Mouse (Mus musculus) MEL (cell line): Measurements from ENCODE around the gene Pafah1b2. TPM values are rescaled to one million over a fixed set of nuclear protein-coding genes. Genes with fewer than 3 reads are reported as not detected.

ENCODE experiments used
- DNase-seq: peaks from one replicate; pipeline ENCODE4 v3.0.0; 2011; ENCODE audit warnings: low read depth, low spot score
- H3K27ac ChIP-seq: 2 replicates; pipeline ENCODE4 v1.5.1; 2012; ENCODE audit warnings: low read depth, mild to moderate bottlenecking, control low read depth, low read length, moderate library complexity; ENCODE audit not compliant: control insufficient read depth
- H3K27me3 ChIP-seq, 2 experiments: fragments of 150-350 bp in 1 of 2; sonication (generic) in 1 of 2; 2 replicates each; pipeline ENCODE4 v1.6.1; 2012; ENCODE audit warnings: low read length in 2 of 2, mild to moderate bottlenecking in 2 of 2, improper control_type of control experiment in 1 of 2, moderate library complexity in 1 of 2; ENCODE audit not compliant: insufficient read depth in 2 of 2, control insufficient read depth in 1 of 2
- H3K36me3 ChIP-seq, 2 experiments: 2 replicates each; pipeline ENCODE4 v1.6.1; 2012 to 2014; ENCODE audit warnings: low read length in 2 of 2, improper control_type of control experiment in 1 of 2, inconsistent platforms in 1 of 2, mild to moderate bottlenecking in 1 of 2; ENCODE audit not compliant: insufficient read depth in 2 of 2, control insufficient read depth in 1 of 2
- H3K4me1 ChIP-seq, 2 experiments: fragments of 150-350 bp in 1 of 2; sonication (generic) in 1 of 2; 2 replicates each; pipeline ENCODE4 v1.6.1; 2012; ENCODE audit warnings: low read length in 2 of 2, improper control_type of control experiment in 1 of 2, mild to moderate bottlenecking in 1 of 2; ENCODE audit not compliant: insufficient read depth in 2 of 2, control insufficient read depth in 1 of 2
- H3K4me3 ChIP-seq, 2 experiments: fragments of 150-350 bp in 1 of 2; sonication (generic) in 1 of 2; 2 replicates each; pipeline ENCODE4 v1.5.1; 2012; ENCODE audit warnings: low read depth in 2 of 2, low read length in 2 of 2, mild to moderate bottlenecking in 2 of 2, moderate library complexity in 2 of 2, control low read depth in 1 of 2, improper control_type of control experiment in 1 of 2; ENCODE audit not compliant: control insufficient read depth in 1 of 2, insufficient read depth in 1 of 2
- H3K79me2 ChIP-seq: 2 replicates; pipeline ENCODE4 v1.6.1; 2012; ENCODE audit warnings: mild to moderate bottlenecking, low read length, moderate library complexity; ENCODE audit not compliant: control insufficient read depth, poor library complexity, insufficient read depth
- H3K9ac ChIP-seq: 2 replicates; pipeline ENCODE4 v1.6.1; 2012; ENCODE audit warnings: low read depth, mild to moderate bottlenecking, control low read depth, low read length, moderate library complexity; ENCODE audit not compliant: control insufficient read depth, poor library complexity, severe bottlenecking
- H3K9me3 ChIP-seq: fragments of 150-350 bp; sonication (generic); replicated peaks from 2 replicates; pipeline ENCODE4 v1.6.1; 2012; ENCODE audit warnings: mild to moderate bottlenecking, low read length, improper control_type of control experiment, moderate library complexity; ENCODE audit not compliant: insufficient read depth
- BHLHE40 ChIP-seq: IDR thresholded peaks from 2 replicates; pipeline ENCODE4 v1.6.1; 2012; ENCODE audit warnings: low read depth, mild to moderate bottlenecking, inconsistent platforms, low read length, improper control_type of control experiment, borderline replicate concordance
- CHD2 ChIP-seq: IDR thresholded peaks from 2 replicates; pipeline ENCODE4 v1.6.1; 2011; ENCODE audit warnings: low read length, improper control_type of control experiment
- E2F4 ChIP-seq: IDR thresholded peaks from 2 replicates; pipeline ENCODE4 v1.6.1; 2011; ENCODE audit warnings: low read depth, low read length, improper control_type of control experiment, borderline replicate concordance
- ELF1 ChIP-seq: IDR thresholded peaks from 2 replicates; pipeline ENCODE4 v1.6.1; 2014; ENCODE audit warnings: low read depth, mild to moderate bottlenecking, inconsistent platforms, low read length, improper control_type of control experiment, moderate library complexity
- EP300 ChIP-seq, 2 experiments: IDR thresholded peaks; 2 replicates each; pipeline ENCODE4 v1.6.1; 2011; ENCODE audit warnings: improper control_type of control experiment in 2 of 2, low read length in 2 of 2, low read depth in 1 of 2, mild to moderate bottlenecking in 1 of 2
- KAT2A ChIP-seq: conservative IDR thresholded peaks from 2 replicates; pipeline ENCODE4 v1.6.1; 2012; ENCODE audit warnings: low read depth, low read length, improper control_type of control experiment, inconsistent platforms
- MAX ChIP-seq: IDR thresholded peaks from 2 replicates; pipeline ENCODE4 v1.6.1; 2011; ENCODE audit warnings: low read length, improper control_type of control experiment
- MAZ ChIP-seq: IDR thresholded peaks from 2 replicates; pipeline ENCODE4 v1.6.1; 2012; ENCODE audit warnings: low read depth, mild to moderate bottlenecking, inconsistent platforms, low read length, improper control_type of control experiment
- MXI1 ChIP-seq: IDR thresholded peaks from 2 replicates; pipeline ENCODE4 v1.6.1; 2011; ENCODE audit warnings: mild to moderate bottlenecking, low read depth, low read length, improper control_type of control experiment
- MYC ChIP-seq: IDR thresholded peaks from 2 replicates; pipeline ENCODE4 v1.6.1; 2011; ENCODE audit warnings: low read depth, mild to moderate bottlenecking, low read length, improper control_type of control experiment, moderate library complexity
- NELFE ChIP-seq: IDR thresholded peaks from 2 replicates; pipeline ENCODE4 v1.6.1; 2011; ENCODE audit warnings: low read depth, low read length, improper control_type of control experiment
- NRF1 ChIP-seq: IDR thresholded peaks from 2 replicates; pipeline ENCODE4 v1.6.1; 2014; ENCODE audit warnings: low read depth, mild to moderate bottlenecking, inconsistent platforms, low read length, improper control_type of control experiment, moderate library complexity; ENCODE audit not compliant: poor library complexity, insufficient read depth, severe bottlenecking
- SIN3A ChIP-seq: IDR thresholded peaks from 2 replicates; pipeline ENCODE4 v1.6.1; 2012; ENCODE audit warnings: low read length, improper control_type of control experiment, inconsistent platforms
- TCF12 ChIP-seq: IDR thresholded peaks from 2 replicates; pipeline ENCODE4 v1.6.1; 2014; ENCODE audit warnings: low read depth, mild to moderate bottlenecking, inconsistent platforms, low read length, improper control_type of control experiment, moderate library complexity
- ZKSCAN1 ChIP-seq: IDR thresholded peaks from 2 replicates; pipeline ENCODE4 v1.6.1; 2012; ENCODE audit warnings: low read depth, mild to moderate bottlenecking, inconsistent platforms, low read length, improper control_type of control experiment, moderate library complexity
- ZMIZ1 ChIP-seq: IDR thresholded peaks from 2 replicates; pipeline ENCODE4 v1.6.1; 2012; ENCODE audit warnings: low read depth, mild to moderate bottlenecking, inconsistent platforms, low read length, improper control_type of control experiment, moderate library complexity
- ZNF384 ChIP-seq: IDR thresholded peaks from 2 replicates; pipeline ENCODE4 v1.6.1; 2012; ENCODE audit warnings: low read depth, mild to moderate bottlenecking, inconsistent platforms, low read length, improper control_type of control experiment
- polyA plus RNA-seq, 2 experiments: library from polyadenylated mRNA; stranded (reverse) in 1 of 2; unstranded in 1 of 2; fragments of >175 nt in 1 of 2; fragments of >200 nt in 1 of 2; gene quantifications; 2 replicates each; pipeline versions ENCODE4 v1.2.1 to v1.2.4; 2012; ENCODE audit warnings: low replicate concordance in 2 of 2, low read depth in 1 of 2; ENCODE audit not compliant: insufficient read length in 2 of 2, insufficient read depth in 1 of 2, missing spikeins in 1 of 2
- total RNA-seq: library from RNA; depleted of rRNA; stranded (reverse); fragments of 300-350 nt; gene quantifications from 2 replicates; pipeline ENCODE4 v1.2.3, GENCODE M21; 2012; rRNA removed

Gene Pafah1b2
- total and polyA plus RNA-seq, 3 experiments: 127 to 178 (median 131) TPM

- no peak for TF ChIP-seq ZKSCAN1
- TF ChIP-seq BHLHE40: no peak
- no peak for TF ChIP-seq ZMIZ1
- TF ChIP-seq MAZ: no peak
- TF ChIP-seq TCF12: no peak
- TF ChIP-seq ZNF384: no peak
- no peak for TF ChIP-seq ELF1
- no peak for TF ChIP-seq EP300 (IDR thresholded peaks at IDR 0.05; ENCODE audit: low read depth in 1 of 2, low read length in 2 of 2)
- TF ChIP-seq MYC: no peak
- no peak for TF ChIP-seq NELFE
- no peak for TF ChIP-seq KAT2A
- TF ChIP-seq SIN3A: no peak
- no peak for TF ChIP-seq NRF1
- H3K27ac ChIP-seq: no peak overlapping the region
- no peaks in the 10 kb centered on the region for H3K4me1 ChIP-seq
- H3K4me3 ChIP-seq: no peak overlapping the region
- H3K9ac ChIP-seq: no peak overlapping the region
- no peaks in the 10 kb centered on the region for H3K79me2 ChIP-seq
- no peak for DNase-seq
- H3K9me3 ChIP-seq: no peaks in the 10 kb centered on the region
- peaks cover 0 to 3% of the 10 kb centered on the region in 2 experiments; a peak in 2 of 4 replicates for H3K36me3 ChIP-seq
- H3K27me3 ChIP-seq: no peaks in the 10 kb centered on the region
Measured at GRCm38 (mm10) chr9:45917041-45917934, 95.2 kb downstream of the Pafah1b2 start.

- Histone ChIP-seq H3K79me2 (no peaks in the 10 kb centered on the region), H3K27ac (no peak overlapping the region), H3K4me3 (no peak overlapping the region), H3K27me3 (no peaks in the 10 kb centered on the region), H3K9me3 (no peaks in the 10 kb centered on the region), H3K9ac (no peak overlapping the region), H3K4me1 (no peaks in the 10 kb centered on the region), H3K36me3 (peaks cover 0 to 3% of the 10 kb centered on the region in 2 experiments; a peak in 2 of 4 replicates)
- DNase-seq: no peak
- TF ChIP-seq CHD2 (no peak), MXI1 (no peak), MAX (no peak), E2F4 (no peak)
Measured at GRCm38 (mm10) chr9:45915659-45916058, 96.8 kb downstream of the Pafah1b2 start.

Other genes with a start within 250 kb of the Pafah1b2 start
- gene Cep164, start 184.0 kb downstream of the Pafah1b2 start, total RNA-seq: 7.8 and 7.9 TPM in 2 replicates
- 10 to 100 TPM in 1 of 2 experiments, not detected in 1; 14.2 TPM for gene Cep164, start 184.0 kb downstream of the Pafah1b2 start, polyA plus RNA-seq
- gene Bace1, start 174.1 kb downstream of the Pafah1b2 start, total RNA-seq: 0.27 and 0.33 TPM in 2 replicates
- 1 to 10 TPM in 1 of 2 experiments, not detected in 1; 4.0 TPM for gene Bace1, start 174.1 kb downstream of the Pafah1b2 start, polyA plus RNA-seq
- 11.5 and 12.7 TPM in 2 replicates for gene Pcsk7, start 106.2 kb downstream of the Pafah1b2 start, total RNA-seq
- gene Pcsk7, start 106.2 kb downstream of the Pafah1b2 start, polyA plus RNA-seq: 10 to 100 TPM in 1 of 2 experiments, not detected in 1; 14.3 TPM
- 7.9 and 8.1 TPM in 2 replicates for gene Rnf214, start 105.8 kb downstream of the Pafah1b2 start, total RNA-seq
- gene Rnf214, start 105.8 kb downstream of the Pafah1b2 start, polyA plus RNA-seq: 10 to 100 TPM in 1 of 2 experiments, not detected in 1; 17.0 TPM
- gene Tagln, start 76.6 kb downstream of the Pafah1b2 start, total RNA-seq: 0.20 and 0.42 TPM in 2 replicates
- 1 to 10 TPM in 1 of 2 experiments, not detected in 1; 1.1 TPM for gene Tagln, start 76.6 kb downstream of the Pafah1b2 start, polyA plus RNA-seq
- 22.4 and 27.0 TPM in 2 replicates for gene Sidt2, start 57.4 kb downstream of the Pafah1b2 start, total RNA-seq
- 10 to 100 TPM in 1 of 2 experiments, not detected in 1; 71.8 TPM for gene Sidt2, start 57.4 kb downstream of the Pafah1b2 start, polyA plus RNA-seq
- 63.3 and 78.7 TPM in 2 replicates for gene Sik3, start 130 bp upstream of the Pafah1b2 start, total RNA-seq
- gene Sik3, start 130 bp upstream of the Pafah1b2 start, polyA plus RNA-seq: 100 to 1,000 TPM in 1 of 2 experiments, not detected in 1; 111 TPM
- gene Apoa1, start 215.9 kb upstream of the Pafah1b2 start, total RNA-seq: 1.8 and 4.0 TPM in 2 replicates
- 10 to 100 TPM in 1 of 2 experiments, not detected in 1; 16.1 TPM for gene Apoa1, start 215.9 kb upstream of the Pafah1b2 start, polyA plus RNA-seq
- not detected in 2 replicates for gene Apoc3, start 222.9 kb upstream of the Pafah1b2 start, total RNA-seq
- not detected for gene Apoc3, start 222.9 kb upstream of the Pafah1b2 start, polyA plus RNA-seq
- not detected in 2 replicates for gene Apoa4, start 228.0 kb upstream of the Pafah1b2 start, total RNA-seq
- not detected for gene Apoa4, start 228.0 kb upstream of the Pafah1b2 start, polyA plus RNA-seq